Mouse (Mus musculus): ENCODE data around the gene Cryge.

The Cryge gene

DNA sequence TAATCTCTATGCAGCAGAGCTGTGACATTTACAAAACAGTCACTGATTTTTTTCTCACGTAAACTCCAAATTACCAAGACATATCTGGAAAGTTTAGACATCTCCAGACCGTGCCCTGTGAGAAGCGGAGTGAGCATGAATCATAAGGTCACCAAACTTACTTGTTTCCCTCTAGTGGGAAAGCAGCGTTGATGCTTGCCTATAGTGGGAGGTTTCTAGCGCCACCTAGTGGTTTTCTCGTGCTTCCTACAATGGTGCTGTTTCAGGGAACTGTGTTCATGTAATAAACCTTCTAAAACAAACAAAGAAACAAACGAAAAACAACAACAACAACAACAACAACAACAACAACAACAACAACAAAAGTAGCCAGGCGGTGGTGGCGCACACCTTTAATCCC, 40.8 kb downstream of the Cryge start:
- DNase-seq, result peak; percentile 66 to 70

DNA sequence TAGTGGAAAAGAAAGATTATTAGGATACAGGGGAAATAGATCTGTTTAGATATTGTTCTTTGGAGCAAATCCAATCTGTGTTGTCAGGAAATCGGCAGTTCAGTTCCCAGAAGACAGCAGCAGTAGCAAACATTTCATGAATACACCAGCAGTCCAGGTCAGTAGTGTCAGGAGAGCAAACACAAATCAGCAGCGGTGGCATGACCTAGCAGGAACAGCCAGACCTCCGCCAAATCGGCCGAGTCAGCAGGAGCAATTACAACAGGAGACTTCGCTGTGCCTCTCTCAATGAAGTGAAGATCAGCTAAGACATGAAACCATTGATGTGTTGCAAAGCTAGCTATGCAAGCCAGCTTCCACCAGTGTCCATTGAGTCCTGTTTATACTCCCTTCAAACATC, 45.4 kb downstream of the Cryge start:
- DNase-seq, result no peak

DNA sequence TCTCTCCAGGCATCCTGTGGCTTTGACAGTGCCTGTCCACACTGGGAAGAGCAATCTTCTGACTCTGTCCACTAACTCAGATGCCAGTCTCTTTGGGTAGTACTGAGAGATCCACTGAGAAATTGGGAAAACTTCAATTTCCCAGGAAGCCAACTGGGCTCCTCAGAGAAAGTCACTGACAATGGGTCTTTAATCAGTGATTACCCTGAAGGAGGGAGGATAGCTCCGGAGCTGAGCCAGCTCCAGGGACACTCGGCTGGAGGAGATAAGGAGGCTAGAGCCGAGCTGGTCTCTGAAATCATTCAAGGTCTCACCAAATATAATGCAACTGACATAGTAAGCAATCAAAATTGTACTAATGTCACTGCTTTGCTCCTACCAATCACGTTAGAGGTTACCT, 46.4 kb downstream of the Cryge start:
- DNase-seq, result no peak

All from kidney, postnatal 36 days (tissue).